ENCODE assay signal across 14 mouse cellular contexts in the genomic region with DNA sequence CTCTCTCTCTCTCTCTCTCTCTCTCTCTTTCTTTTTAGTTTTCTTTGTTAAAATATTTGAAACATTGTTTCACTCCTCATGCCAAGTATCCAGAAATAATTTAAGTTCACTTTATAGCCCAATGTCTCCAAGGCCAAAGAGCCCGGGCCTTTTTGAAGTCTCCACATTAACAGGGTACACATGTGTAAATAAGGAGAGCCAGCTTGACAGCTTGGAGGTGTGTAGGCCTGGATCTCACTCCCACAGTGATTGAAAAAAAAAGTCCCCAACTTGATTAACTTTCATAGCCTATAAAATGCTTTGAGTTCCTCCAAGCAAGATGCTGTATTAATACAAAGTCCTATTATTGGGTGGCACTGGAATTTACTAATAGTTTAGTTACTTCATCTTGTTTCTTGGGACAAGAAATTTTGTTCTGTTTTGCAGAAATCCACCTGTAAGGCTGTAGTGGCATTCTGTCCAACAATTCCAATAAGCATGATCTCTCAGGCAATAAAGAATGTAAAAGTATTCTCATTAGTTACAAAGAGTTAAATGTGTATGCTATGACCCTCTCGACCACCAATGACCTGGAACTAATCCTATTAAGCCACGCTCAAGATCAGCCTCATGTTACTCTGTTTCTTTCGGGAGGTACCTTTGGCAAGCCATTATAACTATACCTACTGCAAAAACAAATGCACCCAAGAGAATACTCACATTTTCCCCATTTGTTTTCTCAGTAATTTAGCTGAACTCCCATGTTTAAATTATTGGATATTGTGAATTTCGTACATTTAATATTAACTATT.
"Had no signal": no experiment of that assay in that cellular context is flagged by ENCODE, and none has a peak within 500 bp of the region (broad histone marks: within the 10 kb centered on the region; RNA-seq: fewer than 3 reads in every experiment).

No protein-coding gene starts in this region.

- H3K36me3 ChIP-seq: intestine, embryonic 15.5 days; kidney, embryonic 15.5 days; limb, embryonic 15.5 days; liver, embryonic 12.5 days; neural tube, embryonic 15.5 days had no signal

- H3K4me2 ChIP-seq: intestine, embryonic 15.5 days; kidney, embryonic 15.5 days; limb, embryonic 15.5 days; liver, embryonic 12.5 days; lung, embryonic 14.5 days; neural tube, embryonic 15.5 days had no signal

- H3K9ac ChIP-seq: intestine, embryonic 15.5 days; kidney, embryonic 15.5 days; limb, embryonic 15.5 days; liver, embryonic 12.5 days; lung, embryonic 14.5 days; neural tube, embryonic 15.5 days had no signal

- H3K4me1 ChIP-seq: intestine, embryonic 15.5 days; liver, embryonic 12.5 days; megakaryocyte, embryonic 14.5 days; neural tube, embryonic 15.5 days had no signal

- H3K27ac ChIP-seq: intestine, embryonic 15.5 days; kidney, embryonic 15.5 days; limb, embryonic 15.5 days; liver, embryonic 12.5 days; neural tube, embryonic 15.5 days had no signal

- ATAC-seq: intestine, embryonic 15.5 days; liver, embryonic 12.5 days had no signal

- H3K4me3 ChIP-seq: intestine, embryonic 15.5 days; kidney, embryonic 15.5 days; limb, embryonic 15.5 days; liver, embryonic 12.5 days; megakaryocyte, embryonic 14.5 days; myocyte; neural tube, embryonic 15.5 days had no signal

- H3K9me3 ChIP-seq: intestine, embryonic 15.5 days; kidney, embryonic 15.5 days; limb, embryonic 15.5 days; liver, embryonic 12.5 days; neural tube, embryonic 15.5 days had no signal

- DNase-seq: kidney, adult 2 months; kidney, postnatal 14 days; lung, embryonic 14.5 days; lung, postnatal 10 days; lung, postnatal 4 days; midbrain, embryonic 14.5 days; right cerebral cortex, postnatal 4 days had no signal

- H3K27me3 ChIP-seq: intestine, embryonic 15.5 days; kidney, embryonic 15.5 days; limb, embryonic 15.5 days; liver, embryonic 12.5 days; megakaryocyte, embryonic 14.5 days; neural tube, embryonic 15.5 days had no signal
